Mouse (Mus musculus): ENCODE data around the gene Nfya.

The Nfya gene

DNA sequence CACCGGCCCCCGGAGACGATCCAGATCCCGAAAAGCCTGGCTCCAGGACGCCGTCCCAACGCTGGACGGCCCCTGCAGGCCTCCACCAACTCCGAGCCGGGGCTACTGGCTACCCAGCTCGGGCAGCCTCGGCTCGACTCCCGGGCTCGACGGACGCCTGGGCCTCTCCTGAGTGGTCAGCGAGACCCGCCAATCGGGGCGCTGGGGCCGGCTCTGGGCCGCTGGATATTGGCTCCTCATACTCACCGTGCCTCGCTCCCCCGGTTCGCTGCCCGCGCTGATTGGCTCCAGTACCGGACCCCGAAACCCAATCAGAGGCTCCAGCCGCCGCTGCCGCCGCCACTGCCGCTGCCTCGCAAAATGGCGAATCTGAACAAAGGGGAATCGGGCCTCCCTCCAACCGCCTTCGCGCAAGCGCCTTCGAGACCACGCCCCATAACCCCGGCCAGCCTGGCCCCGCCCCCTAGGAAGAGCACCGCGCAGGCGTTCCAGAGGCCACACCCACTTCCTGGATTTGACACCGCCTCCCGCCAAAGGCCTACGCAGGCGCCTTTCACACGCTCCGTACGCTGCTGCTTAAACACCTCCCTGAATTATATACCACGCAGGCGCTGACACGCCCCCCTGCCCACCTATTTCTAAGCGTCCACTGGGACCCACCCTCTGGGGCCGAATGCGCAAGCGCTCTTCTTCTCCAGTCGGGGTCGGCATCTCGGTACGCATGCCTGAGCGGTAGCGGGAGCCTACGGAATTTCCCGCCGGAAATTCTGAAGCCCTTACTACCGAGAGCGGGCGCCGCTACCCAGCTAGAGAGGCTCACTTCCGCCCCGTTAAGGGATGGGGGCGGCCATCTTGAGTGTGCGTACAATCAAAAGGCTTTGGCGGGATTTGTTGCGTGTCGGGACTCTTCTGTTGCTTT lies at the start of gene Nfya, which contains the start of gene Oard1:
Nfya (minus strand) TSS at position 527 of the 919 bp plus-strand sequence.
Oard1 (plus strand) TSS at position 635 of the 919 bp plus-strand sequence.
- DNase-seq, result peak; percentile 100

GRCm38 (mm10) chr17:48457971-48458653 lies 48.4 kb upstream of the Nfya start:
- no peak for DNase-seq

DNA sequence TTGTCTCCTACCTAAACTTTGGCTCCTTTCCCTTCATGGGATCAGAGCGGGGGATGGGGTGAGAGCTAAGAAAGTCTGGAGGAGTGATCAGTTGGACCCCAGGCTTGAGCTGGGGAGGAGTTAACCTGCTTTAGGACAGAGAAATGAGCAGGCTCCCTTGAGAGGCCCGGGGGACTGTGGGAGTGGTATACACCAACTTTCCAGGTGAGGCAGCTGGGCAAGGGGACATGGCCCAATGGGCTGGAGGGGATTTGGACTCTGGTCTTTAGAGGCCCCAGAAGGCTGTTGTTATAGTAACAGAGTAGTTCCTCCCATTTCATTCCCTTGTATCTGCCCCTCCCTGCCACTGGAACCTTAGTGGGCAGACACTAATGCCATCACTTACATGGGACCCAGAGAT lies 46.2 kb upstream of the Nfya start:
- no peak for DNase-seq

- no peak for DNase-seq
Observed at GRCm38 (mm10) chr17:48454688-48455087, 45.0 kb upstream of the Nfya start, which contains the start of gene Unc5cl. Gene Unc5cl, plus strand, starts transcription at chr17:48454901.

DNA sequence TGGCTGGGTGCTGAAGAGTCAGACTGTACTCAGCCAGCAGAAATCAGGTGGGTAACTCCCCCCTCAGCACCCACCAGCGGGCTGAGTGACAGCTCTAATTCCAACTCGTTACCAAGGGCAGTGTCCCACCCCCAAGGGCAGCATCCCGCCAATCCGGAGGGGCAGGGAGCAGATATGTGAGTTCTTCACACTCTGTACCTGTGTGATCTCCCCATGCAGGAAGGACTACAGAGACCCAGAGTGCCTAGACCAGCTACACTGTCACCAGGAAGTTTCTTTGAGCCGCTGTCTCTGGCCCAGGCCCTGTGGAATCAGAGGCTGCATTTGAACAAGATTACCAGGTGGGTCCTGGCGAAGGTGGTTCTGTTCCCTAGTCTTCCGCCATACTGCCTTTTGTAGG lies 44.5 kb upstream of the Nfya start:
- DNase-seq, result no peak

GRCm38 (mm10) chr17:48453489-48453888 lies 43.8 kb upstream of the Nfya start:
- no peak for DNase-seq

DNA sequence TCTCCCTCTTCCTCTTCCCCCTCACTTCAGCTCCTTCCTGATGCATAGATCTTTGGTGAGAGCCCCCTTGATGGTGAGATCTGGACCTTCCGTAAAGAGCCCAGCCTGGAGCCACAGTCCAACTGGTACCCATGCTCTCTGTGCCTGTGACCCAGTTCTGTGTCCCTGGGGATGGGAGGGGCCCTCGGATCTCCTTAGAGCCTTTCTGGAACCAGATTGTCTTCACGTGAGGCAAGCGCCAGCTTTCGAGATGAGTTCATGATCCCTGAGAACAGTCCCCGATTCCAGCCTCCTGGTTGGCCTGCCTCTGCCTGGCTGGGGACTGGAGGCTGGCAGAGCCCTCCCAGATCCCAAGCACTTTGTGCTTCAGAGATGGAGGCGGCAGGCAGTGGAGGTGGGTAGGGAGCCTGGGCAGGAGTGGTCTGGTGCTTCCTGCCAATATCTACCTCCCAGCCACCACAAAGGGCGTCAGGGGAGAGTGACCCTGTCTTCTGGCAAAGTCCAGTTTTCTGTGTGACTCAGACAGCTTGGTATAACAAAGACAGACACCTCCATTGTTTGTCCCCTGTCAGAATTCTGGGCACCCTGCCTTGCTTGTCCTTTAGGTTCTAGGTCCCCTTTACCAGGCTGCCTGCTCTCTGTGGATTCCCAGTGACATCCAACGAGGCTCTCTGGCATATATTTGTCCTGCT lies 42.2 kb upstream of the Nfya start:
- no peak for DNase-seq

DNA sequence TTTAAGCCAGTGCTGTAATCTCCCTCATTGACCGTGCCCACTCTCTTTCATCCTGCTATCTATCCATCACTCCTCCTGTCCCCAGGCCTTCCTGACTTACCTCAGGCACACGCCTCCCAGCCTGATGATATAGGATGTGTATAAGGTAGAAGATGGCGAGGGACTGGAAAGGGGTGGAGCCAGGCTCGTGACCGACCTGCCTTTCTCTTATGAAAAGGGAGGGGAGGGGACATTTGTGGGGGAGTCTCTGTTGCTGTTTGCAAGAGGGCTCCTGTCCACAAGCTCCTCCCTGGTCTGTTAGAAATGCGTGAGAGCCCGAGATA lies 41.6 kb upstream of the Nfya start, which contains the start of gene Tspo2:
Tspo2 (minus strand) TSS at position 170 of the 323 bp plus-strand sequence.
- no peak for DNase-seq

DNA sequence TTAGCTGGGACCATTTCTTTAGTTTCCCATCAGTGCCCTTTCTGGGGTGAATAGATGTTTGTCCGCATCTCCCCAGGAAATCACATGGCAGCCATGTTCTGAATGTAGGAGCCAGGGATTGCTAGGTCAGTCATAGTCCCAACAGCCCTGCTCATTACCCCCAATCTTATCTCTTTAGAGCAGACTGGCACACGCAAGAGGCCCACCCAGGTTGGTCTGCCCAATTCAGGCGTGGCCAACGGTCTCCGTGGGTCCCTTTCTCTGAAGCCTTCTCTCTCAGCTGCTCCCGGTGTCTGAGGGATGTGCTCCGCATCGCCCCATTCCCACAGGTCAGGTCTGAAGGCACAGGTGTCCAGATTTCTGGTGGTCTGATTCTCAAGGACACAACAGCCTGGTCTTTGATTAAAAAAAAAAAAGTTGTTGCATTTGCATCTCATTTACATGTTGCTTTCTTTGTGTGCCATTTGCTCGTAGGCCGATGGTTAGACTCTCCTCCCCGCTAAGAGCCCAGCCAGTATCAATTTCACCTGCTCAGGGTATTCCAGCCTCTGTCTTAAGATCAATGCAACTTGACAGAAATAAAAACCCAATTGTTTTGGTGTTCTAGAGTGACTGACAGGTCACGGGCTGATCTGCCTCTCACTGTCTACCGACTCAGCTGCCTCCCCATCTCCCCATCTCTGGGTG lies 41.1 kb upstream of the Nfya start:
- DNase-seq, result no peak

DNA sequence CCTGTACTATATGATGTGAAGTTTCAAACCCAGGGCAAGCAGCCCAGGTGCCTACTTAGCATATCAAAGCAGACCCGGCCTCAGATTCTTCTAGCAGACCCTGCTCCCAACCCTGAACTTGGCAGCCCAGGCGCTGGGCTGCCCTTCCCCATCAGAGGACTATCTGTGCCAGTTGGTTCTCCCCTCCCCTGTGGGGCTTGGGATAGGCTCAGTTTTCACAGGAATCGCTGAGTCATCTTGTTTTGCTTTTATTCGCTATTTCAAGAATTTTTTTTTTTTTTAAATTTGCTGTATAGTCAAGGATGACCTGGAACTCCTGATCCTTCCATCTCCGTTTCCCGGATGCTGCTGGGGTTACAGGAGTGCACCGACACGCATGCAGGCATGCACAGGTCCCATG lies 38.0 kb upstream of the Nfya start:
- DNase-seq, result no peak

- no peak for DNase-seq
Observed at GRCm38 (mm10) chr17:48443542-48444145, 33.9 kb upstream of the Nfya start.

DNA sequence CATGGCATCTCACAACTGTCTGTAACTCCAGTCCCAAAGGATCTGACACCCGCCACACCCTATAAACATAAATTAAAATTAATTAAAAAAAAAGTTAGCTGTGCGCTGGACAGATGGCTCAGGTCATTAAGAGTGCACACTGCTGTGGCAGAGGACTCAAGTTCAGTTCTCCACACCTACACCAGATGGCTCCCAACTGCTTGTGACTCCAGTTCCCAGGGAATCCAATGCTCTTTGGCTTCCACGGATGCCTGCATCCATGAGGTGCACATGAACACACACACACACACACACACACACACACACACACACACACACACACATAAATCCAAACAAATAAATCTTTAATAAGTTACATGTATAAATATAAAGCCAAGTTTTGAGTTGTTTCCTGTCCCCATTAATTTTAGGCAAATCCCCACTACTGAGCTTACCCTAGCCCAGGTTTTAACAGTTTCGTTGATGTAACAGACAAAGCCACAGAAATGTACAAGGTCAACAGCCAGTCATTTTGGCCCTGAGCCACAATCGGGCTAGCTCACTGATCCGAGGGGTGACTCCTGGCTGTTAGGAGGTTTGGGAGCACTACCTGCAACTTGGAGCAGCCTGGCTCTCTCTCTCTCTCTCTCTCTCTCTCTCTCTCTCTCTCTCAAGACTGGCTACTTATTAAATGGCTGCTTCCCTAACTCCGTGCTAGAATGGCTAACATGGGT lies 33.2 kb upstream of the Nfya start:
- DNase-seq, result no peak

GRCm38 (mm10) chr17:48437421-48437911 lies 27.8 kb upstream of the Nfya start:
- DNase-seq, result no peak

GRCm38 (mm10) chr17:48436487-48436886 lies 26.8 kb upstream of the Nfya start:
- no peak for DNase-seq

DNA sequence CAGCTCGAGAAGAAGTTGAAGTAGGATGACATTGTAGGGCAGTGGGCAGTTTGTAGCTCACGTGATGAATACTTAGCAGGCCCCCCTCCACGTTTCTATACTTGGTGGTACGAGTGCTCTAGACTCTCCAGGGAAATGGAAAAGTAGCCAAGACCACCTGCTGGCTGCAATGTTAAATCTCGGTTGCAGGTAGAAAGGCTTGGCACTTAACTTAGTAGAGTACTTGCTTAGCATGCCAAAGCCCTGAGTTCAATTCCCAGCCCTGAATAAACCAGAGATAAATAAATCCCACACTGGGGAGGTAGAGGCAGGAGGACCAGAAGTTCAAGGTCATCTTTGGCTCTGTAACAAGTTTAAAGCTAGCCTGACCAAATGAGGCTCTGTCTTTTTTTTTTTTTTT lies 24.8 kb upstream of the Nfya start:
- DNase-seq, result no peak

GRCm38 (mm10) chr17:48433689-48434330 lies 24.1 kb upstream of the Nfya start:
- no peak for DNase-seq

GRCm38 (mm10) chr17:48433006-48433655 lies 23.4 kb upstream of the Nfya start:
- DNase-seq, result no peak

DNA sequence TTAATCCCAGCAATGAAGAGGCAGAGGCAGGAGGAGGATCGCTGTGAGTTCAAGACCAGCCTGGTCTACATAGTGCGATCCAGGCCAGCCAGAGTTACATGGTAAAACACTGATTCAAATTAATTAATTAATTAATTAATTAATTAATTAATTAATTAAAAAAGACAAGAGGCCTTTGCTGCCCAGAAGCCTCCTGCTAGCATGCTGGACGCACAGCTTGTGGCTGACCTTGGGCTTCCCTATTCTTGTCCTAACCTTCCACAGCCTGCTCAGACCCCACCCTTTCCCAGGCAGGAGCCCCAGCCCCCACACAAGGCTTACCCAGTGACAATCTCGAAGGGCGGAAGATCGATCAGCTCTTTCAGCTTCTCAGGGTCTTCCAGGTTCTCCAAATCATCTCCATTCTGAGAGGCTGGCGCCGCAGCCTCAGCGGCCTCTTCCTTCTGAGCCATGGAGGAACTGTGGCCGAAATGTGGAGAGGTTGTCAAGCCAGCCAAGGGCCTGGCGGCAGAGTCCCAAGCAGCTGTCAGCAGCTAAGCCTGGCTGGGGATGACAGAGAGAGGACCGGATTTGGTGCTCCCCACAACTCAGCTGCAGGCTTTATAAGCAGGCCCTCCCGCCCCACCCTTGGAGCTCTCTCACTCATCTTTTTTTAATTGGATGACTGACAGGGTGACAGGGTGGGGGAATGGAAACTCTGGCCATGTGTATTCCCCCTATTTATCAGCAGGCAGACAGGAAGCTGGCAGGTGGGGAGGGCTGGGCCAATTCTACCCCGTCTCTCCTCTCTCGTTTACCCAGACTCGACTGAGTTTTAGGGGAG lies 22.7 kb upstream of the Nfya start, which contains the start of gene Apobec2:
Apobec2 (minus strand) TSS at position 773 of the 823 bp plus-strand sequence.
- no peak for DNase-seq

DNA sequence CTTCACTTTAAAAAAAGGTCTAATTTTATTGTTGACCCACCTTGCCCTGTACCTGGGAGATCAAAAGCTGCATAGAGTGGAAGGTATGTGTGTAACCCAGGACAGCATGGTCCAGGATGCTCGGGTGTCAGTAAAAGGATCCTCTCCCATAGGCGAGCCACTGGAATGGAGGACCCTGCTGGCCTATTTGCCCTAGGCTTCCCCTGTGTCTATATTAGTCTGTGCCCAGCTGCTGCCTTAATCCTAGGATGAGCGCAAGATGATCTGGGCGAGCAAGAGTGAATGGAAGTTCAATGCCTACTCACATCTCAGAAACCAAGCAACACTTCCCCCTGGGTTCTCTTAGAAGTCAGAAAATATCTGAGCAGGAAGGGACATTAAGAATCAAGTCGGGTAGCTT lies 21.3 kb upstream of the Nfya start:
- no peak for DNase-seq
